Mouse (Mus musculus): ENCODE data around the gene Orai3. TPM values are rescaled to one million over a fixed set of nuclear protein-coding genes. Genes with fewer than 3 reads are reported as not detected.
A peak's percentile ranks its signal among the peaks of the same experiment; 100 is the strongest.

Gene Orai3
- total and polyA plus RNA-seq, 3 experiments = 21.9 to 27.5 (median 23.5) TPM

GRCm38 (mm10) chr7:127824176-127824871 lies 54.7 kb downstream of the Orai3 start, which contains the start of the genes Stx4a and Stx1b:
Gene Stx4a (plus strand): TSS chr7:127824294.
Gene Stx1b (minus strand): TSS chr7:127824549.
- intact Hi-C loops (cut with DNase I) = no loop called here
- Histone ChIP-seq H3K27me3 (ENCODE audit: control insufficient read depth, insufficient read depth, low read length) (no peaks in the 10 kb centered on the region), H3K27ac (no peak within 1 kb of the TSS), H3K4me3 (peak within 1 kb of the TSS; percentile 28; the same call in 1 of the 2 replicates), H3K36me3 (ENCODE audit: control insufficient read depth, insufficient read depth, low read length) (no peaks in the 10 kb centered on the region), H3K79me2 (replicated peaks; ENCODE audit: control insufficient read depth, insufficient read depth, low read length) (no peaks in the 10 kb centered on the region), H3K9ac (ENCODE audit: low read depth, low read length) (peak within 1 kb of the TSS; percentile 63; the same call in 1 of the 2 replicates), H3K4me1 (ENCODE audit: control insufficient read depth, insufficient read depth, low read length) (no peaks in the 10 kb centered on the region)
- TF ChIP-seq POLR2A (IDR thresholded peaks at IDR 0.05; ENCODE audit: insufficient read depth, low read depth, low read length) = no peak
- no peak for DNase-seq
- 15% methylated on average over 34 of the region's 38 CpGs for WGBS

Other genes with a start within 250 kb of the Orai3 start
- gene Tmem265, start 208.4 kb upstream of the Orai3 start, total RNA-seq (2021) = not detected
- gene Tmem265, start 208.4 kb upstream of the Orai3 start, polyA plus RNA-seq (2012; rRNA removed) = not detected in 2 replicates
- 10 to 100 TPM; 13.9 to 17.5 TPM for gene Phkg2, start 196.5 kb upstream of the Orai3 start, total RNA-seq (2021)
- 30.1 and 40.1 TPM in 2 replicates for gene Phkg2, start 196.5 kb upstream of the Orai3 start, polyA plus RNA-seq (2012; rRNA removed)
- 10 to 100 TPM; 10.4 to 11.7 TPM for gene Ccdc189, start 181.2 kb upstream of the Orai3 start, total RNA-seq (2021)
- 10.6 and 11.4 TPM in 2 replicates for gene Ccdc189, start 181.2 kb upstream of the Orai3 start, polyA plus RNA-seq (2012; rRNA removed)
- 10 to 100 TPM; 41.0 to 44.8 TPM for gene Rnf40, start 181.0 kb upstream of the Orai3 start, total RNA-seq (2021)
- gene Rnf40, start 181.0 kb upstream of the Orai3 start, polyA plus RNA-seq (2012; rRNA removed) = 18.2 and 27.3 TPM in 2 replicates
- gene Zfp629, start 154.0 kb upstream of the Orai3 start, total RNA-seq (2021) = 10 to 100 TPM; 17.7 to 24.9 TPM
- gene Zfp629, start 154.0 kb upstream of the Orai3 start, polyA plus RNA-seq (2012; rRNA removed) = 12.5 and 20.9 TPM in 2 replicates
- gene Bcl7c, start 60.9 kb upstream of the Orai3 start, total RNA-seq (2021) = 10 to 100 TPM; 34.1 to 34.5 TPM
- gene Bcl7c, start 60.9 kb upstream of the Orai3 start, polyA plus RNA-seq (2012; rRNA removed) = 13.5 and 13.6 TPM in 2 replicates
- gene Ctf1, start 57.1 kb upstream of the Orai3 start, total RNA-seq (2021) = 1 to 10 TPM; 6.6 to 8.7 TPM
- 15.3 and 24.5 TPM in 2 replicates for gene Ctf1, start 57.1 kb upstream of the Orai3 start, polyA plus RNA-seq (2012; rRNA removed)
- not detected for gene Ctf2, start 37.6 kb upstream of the Orai3 start, total RNA-seq (2021)
- gene Ctf2, start 37.6 kb upstream of the Orai3 start, polyA plus RNA-seq (2012; rRNA removed) = not detected in 2 replicates
- 1 to 10 TPM; 3.3 to 3.4 TPM for gene Fbxl19, start 25.3 kb upstream of the Orai3 start, total RNA-seq (2021)
- 4.1 and 4.8 TPM in 2 replicates for gene Fbxl19, start 25.3 kb upstream of the Orai3 start, polyA plus RNA-seq (2012; rRNA removed)
- 10 to 100 TPM; 16.3 to 18.5 TPM for gene Setd1a, start 6.9 kb downstream of the Orai3 start, total RNA-seq (2021)
- gene Setd1a, start 6.9 kb downstream of the Orai3 start, polyA plus RNA-seq (2012; rRNA removed) = 7.1 and 8.6 TPM in 2 replicates
- 1 to 10 TPM; 1.6 to 2.6 TPM for gene Gm49388, start 15.8 kb downstream of the Orai3 start, total RNA-seq (2021)
- gene Gm49388, start 15.8 kb downstream of the Orai3 start, polyA plus RNA-seq (2012; rRNA removed) = not detected in 2 replicates
- 10 to 100 TPM in 1 of 2 experiments, 1 to 10 TPM in 1; 9.8 to 12.9 TPM for gene Hsd3b7, start 30.8 kb downstream of the Orai3 start, total RNA-seq (2021)
- gene Hsd3b7, start 30.8 kb downstream of the Orai3 start, polyA plus RNA-seq (2012; rRNA removed) = 37.0 and 45.0 TPM in 2 replicates
- 10 to 100 TPM; 68.4 to 71.9 TPM for gene Stx4a, start 54.5 kb downstream of the Orai3 start, total RNA-seq (2021)
- 79.3 and 83.0 TPM in 2 replicates for gene Stx4a, start 54.5 kb downstream of the Orai3 start, polyA plus RNA-seq (2012; rRNA removed)
- 1 to 10 TPM in 1 of 2 experiments, under 1 TPM in 1; 0.77 to 1.1 TPM for gene Stx1b, start 54.7 kb downstream of the Orai3 start, total RNA-seq (2021)
- 3.8 and 4.0 TPM in 2 replicates for gene Stx1b, start 54.7 kb downstream of the Orai3 start, polyA plus RNA-seq (2012; rRNA removed)
- 10 to 100 TPM; 17.7 to 18.9 TPM for gene Zfp646, start 106.4 kb downstream of the Orai3 start, total RNA-seq (2021)
- gene Zfp646, start 106.4 kb downstream of the Orai3 start, polyA plus RNA-seq (2012; rRNA removed) = 8.0 and 11.8 TPM in 2 replicates
- 1 to 10 TPM; 3.4 to 4.1 TPM for gene Zfp668, start 107.0 kb downstream of the Orai3 start, total RNA-seq (2021)
- gene Zfp668, start 107.0 kb downstream of the Orai3 start, polyA plus RNA-seq (2012; rRNA removed) = 2.2 and 2.7 TPM in 2 replicates
- gene Prss53, start 121.2 kb downstream of the Orai3 start, total RNA-seq (2021) = 1 to 10 TPM in 1 of 2 experiments, under 1 TPM in 1; 0.76 to 1.2 TPM
- gene Prss53, start 121.2 kb downstream of the Orai3 start, polyA plus RNA-seq (2012; rRNA removed) = 3.8 TPM in 2 replicates
- not detected for gene Gm21974, start 125.6 kb downstream of the Orai3 start, total RNA-seq (2021)
- gene Gm21974, start 125.6 kb downstream of the Orai3 start, polyA plus RNA-seq (2012; rRNA removed) = not detected in 2 replicates
- gene Vkorc1, start 125.8 kb downstream of the Orai3 start, total RNA-seq (2021) = 10 to 100 TPM; 16.2 to 17.7 TPM
- gene Vkorc1, start 125.8 kb downstream of the Orai3 start, polyA plus RNA-seq (2012; rRNA removed) = 59.2 and 90.0 TPM in 2 replicates
- gene Bckdk, start 134.3 kb downstream of the Orai3 start, total RNA-seq (2021) = 100 to 1,000 TPM; 104 to 131 TPM
- 165 and 210 TPM in 2 replicates for gene Bckdk, start 134.3 kb downstream of the Orai3 start, polyA plus RNA-seq (2012; rRNA removed)
- gene Kat8, start 142.7 kb downstream of the Orai3 start, total RNA-seq (2021) = 10 to 100 TPM; 13.8 to 14.6 TPM
- gene Kat8, start 142.7 kb downstream of the Orai3 start, polyA plus RNA-seq (2012; rRNA removed) = 10.1 and 16.9 TPM in 2 replicates
- gene Prss8, start 160.3 kb downstream of the Orai3 start, total RNA-seq (2021) = not detected
- 1.1 TPM in 1 of 2 replicates, not detected in the other for gene Prss8, start 160.3 kb downstream of the Orai3 start, polyA plus RNA-seq (2012; rRNA removed)
- 1 to 10 TPM; 6.0 to 9.7 TPM for gene Prss36, start 176.9 kb downstream of the Orai3 start, total RNA-seq (2021)
- gene Prss36, start 176.9 kb downstream of the Orai3 start, polyA plus RNA-seq (2012; rRNA removed) = 21.4 and 23.1 TPM in 2 replicates
- gene Fus, start 197.6 kb downstream of the Orai3 start, total RNA-seq (2021) = 100 to 1,000 TPM; 151 to 181 TPM
- gene Fus, start 197.6 kb downstream of the Orai3 start, polyA plus RNA-seq (2012; rRNA removed) = 222 and 261 TPM in 2 replicates
- gene Pycard, start 224.1 kb downstream of the Orai3 start, total RNA-seq (2021) = 1 to 10 TPM; 6.9 to 8.8 TPM
- gene Pycard, start 224.1 kb downstream of the Orai3 start, polyA plus RNA-seq (2012; rRNA removed) = 28.3 and 32.8 TPM in 2 replicates
- 100 to 1,000 TPM; 252 to 303 TPM for gene Trim72, start 234.1 kb downstream of the Orai3 start, total RNA-seq (2021)
- gene Trim72, start 234.1 kb downstream of the Orai3 start, polyA plus RNA-seq (2012; rRNA removed) = 218 and 278 TPM in 2 replicates

Measured in heart, adult 2 months (tissue).